Mouse (Mus musculus) left cerebral cortex, adult 2 months (tissue): ENCODE measurements around the gene Txnip. TPM values are rescaled to one million over a fixed set of nuclear protein-coding genes. Genes with fewer than 3 reads are reported as not detected.

Experiments used
- DNase-seq, 2 experiments: peaks; one replicate each; pipeline ENCODE4 v3.0.0; 2021 to 2022; ENCODE audit warnings: low spot score in 2 of 2, mixed read lengths in 1 of 2; ENCODE audit errors: extremely low spot score in 1 of 2
- H3K27ac ChIP-seq: fragments of 200-600 bp; 2 replicates; pipeline ENCODE4 v1.8.1; 2022
- H3K4me3 ChIP-seq: fragments of 200-600 bp; 2 replicates; pipeline ENCODE4 v1.8.1; 2022
- CTCF ChIP-seq: fragments of 200-600 bp; IDR thresholded peaks from 2 replicates; pipeline ENCODE4 v1.8.1; 2022; ENCODE audit warnings: antibody characterized with exemption, mild to moderate bottlenecking, moderate library complexity
- intact Hi-C: fragments of 180-260 bp; cut with DNase I; formaldehyde crosslinking; loops from one replicate; pipeline ENCODE4 v1.15.1; 2025
- total RNA-seq, 2 experiments: library from RNA; stranded (reverse); gene quantifications; 2 replicates each; pipeline ENCODE4 v1.2.3; 2021

Txnip gene
- total RNA-seq, 2 experiments from 2014 or later = 22.4 to 28.2 TPM

DNA sequence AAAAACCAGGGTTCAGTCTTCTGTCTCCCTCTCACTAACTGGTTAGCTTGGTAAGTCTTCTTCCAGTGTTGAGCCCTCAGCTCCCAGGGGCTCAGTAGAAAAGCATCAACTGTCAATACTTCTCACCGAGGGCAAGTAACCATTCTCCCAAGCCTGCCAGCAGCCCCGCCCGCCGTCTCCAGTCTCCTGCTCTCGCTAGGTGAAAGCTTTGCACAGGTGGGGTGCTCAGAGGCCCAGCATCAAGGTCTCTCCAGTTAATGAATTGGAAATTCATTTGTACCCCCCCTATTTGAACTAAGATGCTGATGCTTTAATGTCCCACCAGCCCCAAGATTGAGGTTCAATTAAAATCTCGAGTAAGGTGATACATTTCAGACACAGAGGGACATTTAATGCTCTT, 23.4 kb downstream of the Txnip start:
- H3K4me3 ChIP-seq = no peak overlapping the region
- peak overlapping the region; percentile 32 for H3K27ac ChIP-seq
- no peak for TF ChIP-seq CTCF
- intact Hi-C loops = loop anchor here (2.0 kb wide), 1 partner anchor 58 kb away; no protein-coding TSS in a partner anchor
- DNase-seq = no peak

GRCm38 (mm10) chr3:96581771-96582515, 24.2 kb downstream of the Txnip start:
- no peak for DNase-seq
- intact Hi-C loops = loop anchor here (2.0 kb wide), 1 partner anchor 57 kb away; no protein-coding TSS in a partner anchor
- no peak for TF ChIP-seq CTCF
- no peak overlapping the region for H3K4me3 ChIP-seq
- H3K27ac ChIP-seq = no peak overlapping the region

DNA sequence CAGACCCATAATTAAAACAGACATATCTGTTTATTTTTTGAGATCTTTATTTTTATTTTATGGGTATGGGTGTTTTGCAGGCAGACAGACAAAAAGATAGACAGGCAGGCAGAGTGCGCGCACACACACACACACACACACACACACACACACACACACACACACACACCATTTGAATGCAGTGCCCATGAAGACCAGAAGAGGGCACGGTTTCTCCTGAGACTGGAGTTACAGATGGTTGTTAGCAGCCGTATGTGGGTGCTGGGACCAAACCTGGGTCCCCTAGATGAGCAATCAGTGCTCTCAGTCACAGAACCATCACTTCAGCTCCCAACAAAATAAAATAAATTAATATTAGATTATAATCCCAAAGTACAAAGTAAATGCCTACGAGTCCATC, 25.6 kb downstream of the Txnip start:
- H3K4me3 ChIP-seq = no peak overlapping the region
- intact Hi-C loops = no loop called here
- no peak for DNase-seq
- TF ChIP-seq CTCF = no peak
- H3K27ac ChIP-seq = no peak overlapping the region

DNA sequence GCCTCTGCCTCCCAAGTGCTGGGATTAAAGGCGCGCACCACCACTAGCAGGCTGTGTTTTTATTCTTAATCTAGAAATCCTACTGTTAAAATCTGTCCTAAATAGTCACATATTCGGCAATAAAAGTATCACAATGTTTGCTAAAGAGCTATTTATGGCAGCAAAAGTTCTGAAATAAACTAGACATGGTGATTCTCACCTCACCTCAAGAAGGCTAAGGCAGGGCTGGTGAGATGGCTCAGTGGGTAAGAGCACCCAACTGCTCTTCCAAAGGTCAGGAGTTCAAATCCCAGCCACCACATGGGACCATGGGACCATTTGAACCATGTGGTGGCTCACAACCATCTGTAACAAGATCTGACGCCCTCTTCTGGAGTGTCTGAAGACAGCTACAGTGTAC, 32.9 kb downstream of the Txnip start:
- intact Hi-C loops = loop anchor here (5.0 kb wide), 1 partner anchor 88 kb away; no protein-coding TSS in a partner anchor
- no peak overlapping the region for H3K27ac ChIP-seq
- no peak for TF ChIP-seq CTCF
- no peak for DNase-seq
- H3K4me3 ChIP-seq = no peak overlapping the region

GRCm38 (mm10) chr3:96593374-96593773, 35.6 kb downstream of the Txnip start:
- intact Hi-C loops = loop anchor here (1.0 to 5.0 kb wide), 2 partner anchors 13 to 91 kb away; no protein-coding TSS in a partner anchor
- Histone ChIP-seq H3K27ac (peak overlapping the region; percentile 98), H3K4me3 (peak overlapping the region; percentile 73)
- no peak for TF ChIP-seq CTCF
- no peak for DNase-seq

- peak within 1 kb of the TSS; percentile 73 for H3K4me3 ChIP-seq
- TF ChIP-seq CTCF = no peak; the same call in 1 of the 2 replicates
- peak within 1 kb of the TSS; percentile 98 for H3K27ac ChIP-seq
- intact Hi-C loops = loop anchor here (1.0 to 5.0 kb wide), 2 partner anchors 14 to 92 kb away; no protein-coding TSS in a partner anchor
- peak; percentile 93 for DNase-seq
These were observed 36.2 kb downstream of the Txnip start, which contains the start of gene Polr3gl for GRCm38 (mm10) chr3:96593790-96594560. Gene Polr3gl (minus strand): TSS chr3:96594181.

DNA sequence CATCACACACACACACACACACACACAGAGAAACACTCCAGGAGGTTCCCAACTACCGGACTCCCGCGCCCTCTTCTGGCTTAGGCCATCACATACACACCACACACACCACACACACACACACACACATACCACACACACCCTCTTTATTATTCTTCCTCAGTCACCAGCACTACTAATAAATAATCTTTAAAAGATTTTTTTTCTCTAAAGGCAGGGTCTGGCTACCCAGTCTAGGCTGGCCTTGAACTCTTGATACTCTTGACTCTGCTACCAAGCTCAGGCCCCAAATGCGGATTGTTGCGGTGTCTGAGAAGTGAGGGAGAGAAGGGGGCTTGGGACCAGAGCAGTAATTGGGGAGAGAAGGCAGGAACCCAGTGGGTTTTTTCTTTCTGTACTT, 37.1 kb downstream of the Txnip start:
- intact Hi-C loops = loop anchor here (5.0 kb wide), 2 partner anchors 93 to 318 kb away; no protein-coding TSS in a partner anchor
- Histone ChIP-seq H3K4me3 (no peak overlapping the region), H3K27ac (peak overlapping the region; percentile 96)
- no peak for DNase-seq
- no peak for TF ChIP-seq CTCF

DNA sequence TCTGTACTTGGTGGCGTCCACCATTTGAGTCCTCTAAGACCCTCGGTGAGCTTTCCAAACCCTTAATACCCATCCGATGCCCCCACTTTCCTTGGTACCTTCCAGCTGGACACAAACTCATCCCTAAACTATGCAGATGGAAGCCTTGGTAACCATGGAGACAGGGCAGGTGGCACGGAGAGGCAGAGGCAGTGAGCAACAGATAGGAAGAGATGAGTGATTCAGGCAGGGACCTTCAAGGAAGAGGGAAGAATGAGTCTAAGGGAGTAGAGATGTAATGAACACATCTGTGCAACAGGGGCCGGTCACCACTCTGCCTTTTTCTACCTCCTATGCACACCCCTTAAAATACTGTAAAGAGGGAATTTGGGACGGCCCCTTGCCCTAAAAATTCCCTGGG, 37.9 kb downstream of the Txnip start:
- intact Hi-C loops = loop anchor here (5.0 kb wide), 1 partner anchor 318 kb away; no protein-coding TSS in a partner anchor
- DNase-seq = peak in 1 of 2 experiments; percentile 47
- peak overlapping the region; percentile 96 for H3K27ac ChIP-seq
- TF ChIP-seq CTCF = no peak
- H3K4me3 ChIP-seq = peak overlapping the region; percentile 77

DNA sequence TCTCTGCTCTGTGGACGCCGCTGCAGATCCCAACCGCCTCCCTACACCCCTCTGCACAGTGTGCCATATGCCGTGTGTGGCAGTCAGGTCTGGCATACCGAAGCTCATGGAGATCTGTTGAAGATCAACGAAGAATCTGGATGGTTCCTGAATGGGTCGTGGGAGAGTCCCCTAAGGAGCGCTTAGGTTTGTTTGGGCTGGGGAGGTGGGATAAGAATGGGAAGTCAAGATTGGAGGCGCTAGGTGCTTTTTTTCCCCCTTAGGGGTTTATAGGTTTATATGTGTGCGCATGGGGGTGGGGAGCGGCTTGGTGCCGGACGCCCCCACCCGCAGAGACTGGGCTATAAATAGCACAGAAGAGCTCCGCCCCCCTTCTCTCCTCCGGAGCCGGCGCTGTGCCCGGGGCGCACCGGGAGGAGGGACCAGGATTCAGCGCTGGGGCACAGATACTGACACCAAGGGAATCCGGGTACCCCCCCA, 38.5 kb downstream of the Txnip start, which contains the start of gene Ankrd34a:
Gene Ankrd34a (plus strand): TSS at position 409 of the 480 bp plus-strand sequence.
- peak within 1 kb of the TSS; percentile 96 for H3K27ac ChIP-seq
- intact Hi-C loops = loop anchor here (5.0 kb wide), 1 partner anchor 319 kb away; no protein-coding TSS in a partner anchor

GRCm38 (mm10) chr3:96596855-96597254, 39.1 kb downstream of the Txnip start:
- peak overlapping the region; percentile 77 for H3K4me3 ChIP-seq
- no peak for TF ChIP-seq CTCF
- peak in 1 of 2 experiments; percentile 57 for DNase-seq
- H3K27ac ChIP-seq = peak overlapping the region; percentile 96
- intact Hi-C loops = loop anchor here (5.0 kb wide), 1 partner anchor 320 kb away; no protein-coding TSS in a partner anchor

More for the DNA sequence above, 38.5 kb downstream of the Txnip start, which contains the start of gene Ankrd34a:
- DNase-seq = peak; percentile 81 to 84
- no peak for TF ChIP-seq CTCF
- H3K4me3 ChIP-seq = peak within 1 kb of the TSS; percentile 77

- Histone ChIP-seq H3K27ac (peak overlapping the region; percentile 96), H3K4me3 (peak overlapping the region; percentile 77)
- no peak for TF ChIP-seq CTCF
- intact Hi-C loops = loop anchor here (5.0 kb wide), 1 partner anchor 320 kb away; no protein-coding TSS in a partner anchor
- DNase-seq = peak in 1 of 2 experiments; percentile 39
These were observed 39.7 kb downstream of the Txnip start for GRCm38 (mm10) chr3:96597435-96597891.
